Mouse (Mus musculus) cerebellum, adult 9-11 months (tissue): ENCODE measurements at regions not wholly inside any gene's neighbourhood (a gene's known extent, or its start where the extent isn't known, plus 50 kb on each side); places are given as distances from the start of the nearest gene placed in this dataset.

Experiments used
- DNase-seq: peaks from one replicate; pipeline ENCODE4 v3.0.0; 2022

DNA sequence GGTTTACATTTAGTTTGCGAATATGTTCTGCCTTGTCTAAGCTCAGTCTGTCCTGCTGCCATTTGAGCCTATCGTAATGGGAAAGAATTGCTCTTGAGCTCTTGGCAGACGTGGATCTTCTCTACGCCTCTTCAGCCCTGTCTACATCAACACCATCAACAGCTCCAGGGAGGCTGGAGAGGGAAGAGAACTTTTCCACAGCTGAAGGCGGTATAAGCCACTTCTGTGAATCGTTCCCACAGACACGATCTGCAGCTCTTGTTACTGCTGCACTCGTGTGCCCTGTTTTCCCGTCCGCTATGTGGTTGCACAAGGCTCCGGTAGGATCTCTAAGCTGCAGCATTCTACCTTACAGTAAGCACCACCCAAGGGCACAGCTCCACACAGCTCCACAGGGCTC, 128.5 kb upstream of the Cadm1 start:
- DNase-seq = no peak

DNA sequence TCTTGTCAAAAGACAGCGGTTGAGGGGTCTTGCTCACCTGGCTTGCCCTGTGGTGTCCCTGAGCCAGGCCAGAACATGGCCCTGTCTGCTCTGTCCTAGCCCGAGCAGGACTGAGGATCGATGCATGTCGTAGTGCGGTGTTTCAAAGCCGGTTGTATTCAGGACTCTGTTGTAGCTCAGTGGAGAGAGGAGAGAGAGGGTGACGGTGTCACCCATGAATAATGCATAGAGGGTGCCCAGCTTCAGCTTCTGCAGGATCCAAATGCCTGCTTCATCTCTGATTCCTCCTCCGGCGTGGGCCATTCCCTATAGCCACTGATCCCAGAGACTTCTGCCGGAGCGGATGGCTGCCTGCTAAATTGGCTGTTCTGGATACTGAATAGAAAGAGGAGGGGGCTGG, 126.7 kb upstream of the Cadm1 start:
- DNase-seq = no peak

- DNase-seq = no peak
Observed at GRCm38 (mm10) chr9:47404821-47405220, 125.2 kb upstream of the Cadm1 start.

DNA sequence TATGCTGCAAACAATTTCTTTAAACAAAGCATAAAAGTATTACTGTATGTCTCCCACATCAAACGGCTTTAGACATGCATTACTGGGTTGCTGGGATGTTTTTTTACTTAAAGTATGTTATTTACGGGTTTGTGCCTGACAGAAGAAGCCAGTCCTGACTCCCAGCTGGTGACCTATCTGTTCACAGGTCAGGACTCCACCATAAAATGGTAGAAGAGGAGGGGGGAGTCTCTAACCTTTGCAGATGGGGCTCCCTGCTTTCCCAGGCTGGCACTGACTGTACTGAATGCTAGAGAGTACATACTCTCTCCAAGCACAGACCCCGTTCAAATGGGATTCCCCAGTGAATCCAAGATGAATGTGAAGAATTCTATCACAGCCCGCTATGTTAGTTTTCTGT, 124.4 kb upstream of the Cadm1 start:
- no peak for DNase-seq

GRCm38 (mm10) chr9:47407007-47407670, 122.8 kb upstream of the Cadm1 start:
- no peak for DNase-seq

GRCm38 (mm10) chr9:47408061-47408460, 121.9 kb upstream of the Cadm1 start:
- DNase-seq = no peak

DNA sequence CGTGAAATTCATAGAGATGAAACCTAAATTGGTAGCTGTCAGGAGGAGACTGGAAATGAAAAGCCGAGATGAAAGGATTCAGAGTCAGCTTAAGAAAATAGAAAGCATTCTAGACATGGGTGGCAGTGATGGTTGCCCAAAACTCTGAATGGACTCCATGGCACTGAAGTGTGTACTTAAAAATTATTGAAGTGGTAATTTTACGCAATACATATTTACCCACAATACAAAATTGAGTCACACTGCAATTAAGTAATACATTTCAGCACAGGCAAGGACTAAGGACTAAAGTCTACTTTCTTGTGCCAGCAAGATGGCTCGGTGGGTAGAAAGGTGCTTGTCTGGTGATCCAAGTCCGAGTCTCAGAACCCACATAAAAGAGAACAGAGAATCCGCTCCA, 120.4 kb upstream of the Cadm1 start:
- DNase-seq = no peak

DNA sequence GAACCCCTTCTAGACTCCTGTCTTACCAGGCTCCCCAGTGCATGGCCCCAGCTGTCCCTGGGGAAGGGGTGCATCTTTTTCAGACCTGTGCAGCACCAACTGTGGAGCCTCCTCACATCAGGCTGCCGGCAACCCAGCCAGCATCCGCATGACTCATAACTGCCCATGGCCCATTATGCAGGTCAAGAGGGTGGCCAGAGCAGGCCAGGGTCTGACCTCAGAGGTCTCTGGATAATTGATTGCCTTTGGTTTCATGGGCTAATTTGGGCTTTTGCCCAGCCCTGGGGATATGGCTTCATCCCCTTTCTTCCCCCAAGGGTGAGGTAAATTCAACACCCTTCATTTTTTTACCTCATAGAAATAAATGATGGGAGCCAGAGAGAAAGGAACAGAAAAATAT, 117.2 kb upstream of the Cadm1 start:
- no peak for DNase-seq

DNA sequence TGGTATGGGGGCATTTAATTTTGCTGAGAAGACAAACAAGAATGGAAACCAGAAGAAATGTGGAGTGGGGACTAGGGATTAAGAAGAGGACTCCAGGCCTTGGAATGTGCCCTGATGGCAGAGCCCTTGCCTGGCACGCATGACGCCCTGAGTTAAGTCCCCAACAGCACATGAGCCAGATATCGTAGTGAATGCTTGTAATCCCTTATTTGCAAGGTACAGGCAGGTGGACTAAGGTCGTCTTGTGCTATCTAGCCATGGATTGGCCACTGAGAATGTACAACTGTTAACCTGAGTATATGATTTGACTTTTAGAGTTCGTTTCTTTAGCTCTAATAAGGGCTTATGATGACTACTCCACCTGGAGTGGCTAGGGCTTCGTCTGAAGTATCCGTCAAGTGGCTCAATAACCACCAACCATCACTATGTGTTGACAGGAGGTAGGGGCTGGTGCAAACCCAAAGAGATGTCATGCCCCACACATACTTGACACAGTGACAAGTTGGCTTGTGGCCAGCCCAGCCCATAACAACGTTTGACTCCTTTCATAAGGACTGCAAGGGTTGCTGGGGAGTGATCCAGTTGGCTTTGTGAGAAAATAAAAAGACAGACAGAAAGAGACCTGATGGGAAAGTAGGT, 115.5 kb upstream of the Cadm1 start:
- DNase-seq = no peak

GRCm38 (mm10) chr9:47422151-47422599, 107.8 kb upstream of the Cadm1 start:
- peak; percentile 81 for DNase-seq

DNA sequence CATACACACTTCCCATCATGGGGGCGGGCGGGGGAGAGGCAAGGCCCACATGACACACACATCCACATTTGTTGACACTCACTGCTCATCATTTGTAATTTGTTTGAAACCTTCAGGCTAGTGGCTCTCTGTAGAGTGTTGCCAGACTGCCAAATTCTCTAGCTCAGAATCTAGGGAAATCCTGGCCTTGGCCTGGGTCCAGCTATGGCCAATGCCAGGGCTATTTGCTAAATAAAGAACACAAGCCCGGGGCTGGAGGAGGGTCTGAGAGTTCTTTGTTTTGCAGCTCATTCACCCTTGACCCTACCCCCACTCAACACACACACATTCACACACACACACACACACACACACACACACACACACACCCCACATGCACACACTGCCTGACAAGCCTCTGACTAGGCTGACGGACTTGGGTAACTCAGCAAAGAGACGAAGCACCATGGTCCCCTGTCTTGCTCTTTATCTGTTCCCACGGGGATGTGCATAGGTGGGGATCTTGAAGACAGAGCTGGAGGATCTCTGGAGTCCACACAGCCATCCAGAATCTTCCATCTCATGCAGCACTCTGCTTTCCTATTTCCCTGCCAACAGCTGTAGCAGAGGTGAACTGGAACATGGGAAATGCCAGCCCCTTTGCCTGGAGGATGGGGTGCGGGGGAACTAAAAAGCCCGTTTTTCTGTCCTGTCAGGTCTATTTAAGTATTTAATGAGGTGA, 107.1 kb upstream of the Cadm1 start:
- DNase-seq = peak; percentile 90

DNA sequence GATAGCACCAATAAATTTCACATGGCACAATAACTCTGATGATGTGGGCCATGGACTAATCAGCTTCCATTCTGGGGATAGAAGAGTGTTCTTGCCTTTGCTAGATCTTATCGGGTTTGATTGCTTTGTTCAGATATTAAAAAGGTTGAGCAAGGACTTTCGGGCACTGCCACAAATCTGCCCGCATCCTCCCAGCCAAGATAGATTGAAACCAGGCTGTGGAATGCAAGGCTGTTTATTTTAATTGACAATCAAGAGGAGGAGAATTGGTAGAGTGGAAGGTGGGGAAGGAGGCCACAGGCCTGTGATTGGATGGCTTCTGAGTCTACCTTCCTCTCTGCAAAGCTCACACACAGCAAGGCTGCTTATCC, 106.5 kb upstream of the Cadm1 start:
- no peak for DNase-seq

DNA sequence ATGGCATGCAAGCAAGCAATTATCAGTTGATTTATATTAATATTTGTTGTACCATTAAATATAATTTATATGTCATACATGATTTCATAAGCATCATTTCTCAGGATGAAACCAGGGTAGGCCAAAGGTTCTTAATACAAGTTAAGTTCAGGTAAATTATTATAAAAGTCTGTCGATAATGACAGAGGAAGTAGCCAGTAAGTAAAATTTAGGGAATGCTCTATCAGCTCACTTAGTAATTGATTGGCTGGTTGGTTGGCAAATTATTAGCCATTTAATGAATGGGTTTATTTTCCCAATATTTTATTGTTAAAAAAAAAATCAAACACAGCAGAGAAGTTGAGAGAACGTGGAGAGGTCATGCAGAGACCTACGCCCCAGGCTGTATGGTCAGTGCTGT, 105.8 kb upstream of the Cadm1 start:
- no peak for DNase-seq

DNA sequence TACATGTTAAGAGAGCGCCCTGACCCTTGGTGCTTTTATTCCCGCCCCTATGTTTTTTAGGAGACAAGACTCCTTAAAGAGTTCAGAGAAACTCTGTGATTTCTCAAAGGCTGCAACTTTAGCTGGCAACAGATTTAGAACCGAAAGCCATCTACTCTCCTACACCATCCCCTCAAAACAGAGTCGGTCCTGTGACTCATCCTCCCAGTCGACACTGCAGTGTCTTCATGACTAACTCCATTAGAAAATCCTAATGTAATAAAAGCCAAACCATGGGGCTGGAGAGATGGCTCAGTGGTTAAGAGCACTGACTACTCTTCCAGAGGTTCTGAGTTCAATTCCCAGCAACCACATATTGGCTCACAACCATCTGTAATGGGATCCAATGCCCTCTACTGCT, 103.3 kb upstream of the Cadm1 start:
- DNase-seq = no peak

DNA sequence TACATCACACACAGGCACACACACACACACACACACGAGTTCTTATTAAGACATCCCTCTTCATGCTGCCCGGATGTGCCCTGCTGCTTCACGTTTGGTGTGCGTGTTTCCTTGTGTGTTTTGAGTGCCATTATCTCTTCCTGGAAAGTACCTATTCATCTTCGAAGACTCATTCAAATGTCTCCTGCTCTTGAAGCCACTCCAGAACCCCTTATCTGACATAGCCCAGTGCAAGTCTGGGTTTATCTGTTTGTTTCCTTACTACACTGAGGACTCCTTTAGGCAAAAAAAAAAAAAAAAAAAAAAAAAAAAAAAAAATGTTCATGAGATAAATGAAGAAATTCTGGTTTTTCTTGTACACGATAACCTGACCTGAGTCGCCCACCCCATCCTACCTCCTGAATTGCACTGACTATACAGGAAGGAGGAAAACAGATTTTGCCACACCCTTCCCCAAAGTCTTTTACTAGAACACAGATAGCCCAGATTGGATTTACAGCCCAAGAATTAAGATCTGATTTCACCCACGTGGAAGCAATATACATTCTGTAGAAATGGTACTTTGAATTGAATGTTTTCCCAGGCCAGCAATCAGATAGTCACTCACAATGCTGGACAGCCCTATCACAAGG, 101.1 kb upstream of the Cadm1 start:
- no peak for DNase-seq

- no peak for DNase-seq
Observed at GRCm38 (mm10) chr9:47429691-47430090, 100.3 kb upstream of the Cadm1 start.

GRCm38 (mm10) chr9:47432715-47433114, 97.3 kb upstream of the Cadm1 start:
- DNase-seq = no peak

DNA sequence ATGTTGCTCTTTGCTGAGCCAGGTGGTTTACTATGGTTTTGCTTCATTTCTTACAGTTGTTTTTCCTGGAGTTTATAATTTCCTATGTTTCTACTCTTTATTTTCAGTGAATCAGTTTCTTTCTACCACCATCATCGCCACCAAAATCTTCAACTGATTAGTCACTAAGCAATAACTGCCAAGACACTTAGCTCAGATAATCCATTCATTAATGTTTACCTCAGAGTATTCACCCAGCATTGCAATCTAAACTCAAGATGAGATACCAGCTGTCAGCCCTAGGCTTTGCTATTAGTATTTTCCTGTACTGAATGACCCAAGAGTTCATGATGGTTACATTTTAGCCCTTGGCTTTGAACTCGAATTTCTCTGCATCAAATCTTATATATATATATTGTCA, 96.8 kb upstream of the Cadm1 start:
- no peak for DNase-seq

GRCm38 (mm10) chr9:47434091-47434490, 95.9 kb upstream of the Cadm1 start:
- DNase-seq = no peak

- no peak for DNase-seq
Observed at GRCm38 (mm10) chr9:47438976-47439375, 91.0 kb upstream of the Cadm1 start.

- no peak for DNase-seq
Observed at GRCm38 (mm10) chr9:47439506-47439905, 90.5 kb upstream of the Cadm1 start.

- DNase-seq = no peak
Observed at GRCm38 (mm10) chr9:47440128-47440527, 89.8 kb upstream of the Cadm1 start.

DNA sequence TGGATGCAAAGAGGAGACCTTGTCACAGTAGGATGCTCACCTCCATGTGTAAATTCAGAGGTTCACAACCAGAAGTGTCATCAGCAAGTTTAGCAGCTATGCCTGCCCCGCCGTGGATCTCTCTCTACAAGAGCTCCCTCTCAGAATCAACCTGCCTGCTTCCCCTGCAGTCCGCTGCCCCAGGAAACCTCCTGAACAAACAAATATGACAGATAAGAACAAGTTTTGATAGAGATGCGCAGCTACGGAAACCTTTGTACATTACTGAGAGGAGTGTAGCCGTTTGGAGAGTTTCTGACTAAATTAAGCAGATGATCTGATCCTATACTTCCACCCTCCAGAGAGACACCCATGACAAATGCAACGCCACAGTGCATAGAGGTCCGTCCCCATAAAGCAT, 88.8 kb upstream of the Cadm1 start:
- no peak for DNase-seq

- DNase-seq = no peak
Observed at GRCm38 (mm10) chr9:47444168-47444567, 85.8 kb upstream of the Cadm1 start.
